Mouse (Mus musculus): ENCODE measurements at regions not wholly inside any gene's neighbourhood (a gene's known extent, or its start where the extent isn't known, plus 50 kb on each side); places are given as distances from the start of the nearest gene placed in this dataset.
A peak's percentile ranks its signal among the peaks of the same experiment; 100 is the strongest.

GRCm38 (mm10) chr14:24550763-24551471 is 64.0 kb downstream of the Rps24 start:
- DNase-seq = no peak

DNA sequence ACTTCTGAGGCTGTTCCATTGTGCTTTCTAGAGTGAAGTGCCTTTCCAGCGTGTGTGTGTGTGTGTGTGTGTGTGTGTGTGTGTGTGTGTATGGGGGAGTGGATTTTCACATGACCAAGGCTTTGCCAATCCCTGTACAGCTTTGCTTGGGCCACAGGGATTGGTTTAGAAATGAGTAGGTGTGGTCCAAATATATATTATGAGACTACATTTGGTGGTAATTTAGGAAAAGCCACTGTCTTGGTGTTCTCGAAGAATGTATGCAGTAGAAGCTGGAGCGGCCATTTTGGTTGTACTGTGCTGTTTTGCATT is 64.5 kb downstream of the Rps24 start:
- DNase-seq = no peak

DNA sequence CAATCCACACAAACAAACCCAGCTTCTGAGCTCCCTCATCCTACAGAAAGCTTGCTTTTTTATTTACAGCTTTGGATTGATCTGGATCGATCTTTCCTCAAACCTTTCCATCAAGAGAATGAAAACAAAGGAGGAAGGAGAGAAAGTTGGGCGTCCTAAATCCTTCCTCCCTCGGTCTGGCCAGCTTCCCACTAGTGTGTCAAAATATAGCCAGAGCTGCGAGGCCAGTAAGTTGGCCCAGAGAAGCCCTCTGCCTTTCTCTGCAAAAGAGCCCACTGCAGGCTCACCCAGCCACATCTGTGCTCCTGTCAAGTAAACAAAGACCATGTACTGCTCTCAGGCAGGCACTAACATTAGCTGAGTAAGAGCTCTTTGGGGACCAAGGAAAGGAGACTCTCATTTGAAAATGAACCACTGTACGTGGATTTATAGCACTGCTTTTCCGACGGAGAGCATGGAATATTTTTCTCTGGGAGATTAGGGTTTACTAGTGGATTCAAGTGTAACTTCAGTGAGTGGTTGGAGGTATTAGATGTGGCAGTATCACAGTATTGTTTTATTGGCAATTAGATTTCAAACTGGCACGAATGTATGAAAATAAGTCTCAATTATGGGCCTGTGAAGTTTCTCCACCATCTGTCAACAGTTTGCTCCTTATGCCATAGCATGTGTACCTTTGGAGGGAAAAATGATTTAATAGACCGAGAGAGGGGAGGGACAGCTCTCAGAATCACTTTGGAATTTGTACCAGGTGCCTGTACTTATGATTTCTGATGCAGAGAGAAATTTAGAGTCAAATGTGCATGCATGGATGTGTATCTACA is 78.1 kb downstream of the Rps24 start:
- no peak for DNase-seq

GRCm38 (mm10) chr14:24565718-24566322 is 78.9 kb downstream of the Rps24 start:
- peak; percentile 14 for DNase-seq

- DNase-seq = peak; percentile 6
Measured at GRCm38 (mm10) chr14:24575111-24575510, 88.2 kb downstream of the Rps24 start.

- peak; percentile 71 for DNase-seq
Measured at GRCm38 (mm10) chr14:24578535-24579111, 91.7 kb downstream of the Rps24 start.

DNA sequence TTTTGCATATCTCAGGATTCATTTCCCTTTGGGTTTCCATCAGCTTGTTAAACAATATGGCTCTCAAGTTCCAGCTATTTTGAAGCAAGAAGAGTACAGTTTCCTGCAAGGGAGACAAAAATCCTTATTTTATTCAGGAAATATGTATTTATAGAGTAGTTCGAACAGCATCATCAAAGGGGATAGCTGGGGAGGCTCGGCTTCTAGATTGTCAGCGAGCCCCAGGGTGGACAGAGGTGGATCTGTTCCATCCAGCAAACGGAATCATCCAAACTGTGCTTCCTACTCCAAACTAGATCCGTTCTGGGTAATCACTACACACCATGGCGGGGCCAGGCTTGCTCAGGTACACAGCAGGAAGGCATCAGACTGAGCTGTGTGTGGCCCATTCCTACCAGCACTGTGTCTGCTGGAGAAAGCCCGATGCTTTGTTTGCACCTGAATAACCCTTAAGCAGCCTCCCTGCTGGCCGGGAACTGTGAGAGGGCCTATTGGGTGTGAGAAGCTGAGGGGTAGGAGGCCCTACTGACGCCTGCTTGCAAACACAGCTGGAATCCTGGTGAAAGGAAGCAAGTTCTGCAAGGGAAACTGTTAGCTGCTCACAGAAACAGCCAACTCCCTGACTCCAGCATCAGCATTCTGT is 92.3 kb downstream of the Rps24 start:
- no peak for DNase-seq

DNA sequence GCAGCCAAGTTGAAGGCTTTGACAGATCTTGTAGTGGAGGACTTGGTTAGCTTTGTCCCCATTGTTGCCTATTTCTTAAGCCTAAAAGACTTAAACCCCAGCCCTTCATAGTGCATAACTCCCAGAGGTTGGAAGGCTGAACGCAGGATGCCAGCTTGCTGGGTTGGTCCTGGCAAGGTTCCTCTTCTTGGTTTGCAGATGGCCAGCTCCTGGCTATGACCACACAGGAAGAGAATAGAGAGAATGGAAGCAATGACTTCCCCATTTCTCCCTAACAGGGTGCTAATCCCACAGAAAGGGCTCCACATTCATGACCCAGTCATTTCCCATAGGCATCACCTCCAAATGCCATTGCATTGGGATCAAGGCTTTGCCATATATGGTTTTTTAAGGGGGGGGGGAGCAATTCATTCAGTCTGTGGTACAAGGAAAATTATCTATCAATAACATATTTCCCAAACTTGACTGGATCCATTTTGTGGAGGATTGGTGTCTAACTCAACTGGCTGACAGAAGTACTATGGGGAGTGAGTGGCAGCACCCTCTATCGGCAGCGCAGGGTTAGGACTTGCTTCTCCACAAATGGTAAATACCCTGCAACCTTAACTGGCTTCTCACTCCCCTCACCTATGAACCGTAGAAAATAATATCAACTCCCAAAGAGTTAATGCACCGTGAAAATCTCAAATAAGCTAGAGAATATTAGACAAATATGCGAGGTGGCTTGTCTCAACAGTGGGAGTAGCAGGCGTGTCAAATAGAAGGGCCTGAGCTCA is 99.4 kb downstream of the Rps24 start:
- no peak for DNase-seq

DNA sequence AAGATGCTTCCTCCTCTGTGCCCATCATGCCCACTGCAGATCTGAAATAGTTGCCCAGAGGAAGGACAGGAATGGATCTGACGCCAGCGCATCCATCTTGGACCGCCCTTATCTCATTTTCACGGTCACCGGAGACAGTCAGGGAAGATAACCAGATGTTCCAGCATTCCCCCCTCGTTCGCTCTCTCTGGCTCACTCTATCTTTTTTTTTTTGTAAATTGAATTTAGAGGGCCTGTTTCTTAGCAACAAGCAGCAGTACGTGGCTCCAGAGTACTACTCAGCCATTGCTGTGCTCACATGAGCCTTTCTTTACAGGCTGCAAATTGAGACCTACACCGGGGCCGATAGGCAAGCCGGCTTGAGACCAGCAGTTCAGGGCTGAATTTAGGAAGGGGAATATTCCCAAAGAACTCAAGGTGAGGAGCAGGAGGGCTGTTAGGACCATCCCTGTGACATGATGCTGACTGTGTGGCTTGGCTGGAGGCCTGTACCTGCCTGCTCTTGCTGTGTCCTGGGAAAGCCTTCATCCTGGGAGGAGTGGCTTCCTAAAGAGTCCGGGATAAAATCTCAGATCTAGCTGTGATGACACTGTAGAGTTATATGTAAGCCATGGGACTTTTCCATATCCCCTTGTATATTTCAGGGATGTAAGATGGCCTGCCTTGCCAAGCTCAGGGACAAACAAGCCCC is 100.2 kb downstream of the Rps24 start:
- DNase-seq = no peak

DNA sequence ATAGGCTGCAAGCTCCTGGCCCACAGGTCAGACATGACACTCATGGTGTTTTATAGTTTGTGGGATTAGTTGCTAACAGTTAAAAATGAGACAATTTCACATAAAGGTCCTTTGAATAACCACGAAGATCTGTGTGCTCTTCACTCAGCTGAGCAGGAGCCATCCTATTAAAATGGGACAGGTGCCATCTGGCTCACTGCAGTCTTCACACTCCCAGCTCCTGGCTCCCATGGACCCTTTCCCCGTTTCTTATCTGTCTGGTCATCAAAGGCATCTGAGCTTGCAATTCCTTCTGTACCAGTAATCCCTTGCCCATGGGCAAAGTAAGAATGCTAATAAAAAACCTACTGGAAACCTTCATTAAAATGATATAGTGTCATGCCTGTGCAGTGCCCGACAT is 101.1 kb downstream of the Rps24 start:
- no peak for DNase-seq

DNA sequence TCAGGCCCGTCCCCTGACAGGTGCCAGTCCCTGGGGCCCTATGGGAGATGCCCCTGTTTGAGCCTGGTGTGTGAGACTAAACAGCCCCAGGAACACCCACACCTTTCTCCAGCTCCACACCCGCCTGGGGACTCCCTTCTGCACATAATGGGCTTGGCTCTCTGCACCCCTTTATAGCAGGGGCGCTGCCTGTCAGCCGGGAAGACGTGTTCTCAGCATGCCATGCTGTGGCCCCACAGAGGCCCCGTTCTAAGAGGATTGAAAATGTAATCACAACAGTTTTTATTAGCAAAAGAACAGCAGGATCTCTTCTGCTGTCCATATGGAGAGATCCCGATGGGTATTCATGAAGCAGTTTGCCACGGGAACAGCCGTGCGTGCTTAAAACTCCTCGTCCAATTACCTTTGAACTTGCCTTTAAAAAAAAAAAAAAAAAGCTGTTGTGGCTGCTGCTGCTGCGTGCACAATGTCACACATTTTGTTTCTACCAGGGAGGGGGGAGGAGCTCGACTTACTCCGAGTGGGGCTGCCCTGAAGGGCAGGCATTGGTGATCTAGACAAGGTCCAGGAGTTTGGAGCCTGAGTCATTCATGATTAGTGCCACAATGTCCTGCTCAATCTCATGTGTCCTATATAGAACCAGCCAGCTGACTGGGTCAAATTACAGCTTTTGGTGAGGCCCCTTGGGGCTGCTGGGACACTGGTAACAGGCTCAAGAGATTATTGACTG is 119.7 kb downstream of the Rps24 start:
- peak; percentile 13 for DNase-seq

GRCm38 (mm10) chr14:24608356-24608755 is 121.4 kb downstream of the Rps24 start:
- DNase-seq = no peak

- DNase-seq = no peak
Measured at GRCm38 (mm10) chr14:24612254-24612995, 125.5 kb downstream of the Rps24 start.

DNA sequence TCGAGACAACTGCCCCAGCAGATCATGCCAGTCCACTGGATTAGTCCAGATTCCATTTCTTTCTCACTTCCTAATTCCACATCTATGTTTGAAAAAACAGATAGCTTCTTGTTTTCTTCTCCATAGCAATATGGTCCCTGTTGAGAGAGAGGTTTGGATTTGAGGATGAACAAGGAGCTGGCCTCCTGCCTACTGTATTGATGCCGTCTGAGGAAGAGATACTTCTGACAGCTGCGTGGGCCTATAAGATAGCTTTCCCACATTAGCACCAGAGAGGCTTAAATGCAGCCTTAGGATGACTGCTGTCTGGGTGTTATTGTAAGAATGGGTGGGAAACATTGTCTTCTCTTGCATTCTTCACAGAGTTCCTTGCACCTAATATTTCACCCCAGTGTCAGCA is 128.9 kb downstream of the Rps24 start:
- no peak for DNase-seq

GRCm38 (mm10) chr14:24616306-24617125 is 129.6 kb downstream of the Rps24 start:
- no peak for DNase-seq

DNA sequence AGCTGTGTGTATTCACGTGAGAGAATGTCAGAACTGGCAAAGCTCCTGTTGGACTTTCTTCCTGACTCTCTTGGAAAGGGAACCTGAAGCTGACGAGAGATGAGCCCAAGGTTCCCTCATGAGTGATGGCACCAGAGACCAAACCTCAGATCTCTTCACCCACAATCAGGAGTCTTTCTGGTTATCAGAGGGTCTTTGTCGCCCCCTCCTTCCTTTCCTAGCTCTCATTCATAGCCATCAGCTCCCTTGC is 130.1 kb downstream of the Rps24 start:
- no peak for DNase-seq

DNA sequence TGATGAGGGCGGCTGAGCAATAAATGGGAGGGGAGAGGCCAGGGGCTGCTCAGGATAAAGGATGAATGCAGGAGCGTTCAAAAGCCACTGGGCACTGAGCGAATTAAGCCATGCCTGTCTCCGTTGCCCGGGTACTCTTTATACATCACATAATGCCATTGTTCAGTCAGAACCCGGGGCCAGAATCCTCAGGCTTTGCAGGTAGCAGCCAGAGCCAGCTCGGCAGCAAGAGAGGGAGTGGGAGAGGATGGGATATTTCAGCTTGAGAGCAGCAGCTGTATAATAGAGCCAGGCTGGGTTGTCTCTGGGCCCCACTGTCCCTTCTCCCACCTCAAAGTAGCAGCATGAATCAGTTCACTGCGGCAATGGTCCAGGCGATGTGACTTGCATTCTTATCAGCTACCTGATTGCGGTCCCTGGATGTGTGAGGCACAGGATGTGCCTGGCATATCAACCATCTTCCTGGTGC is 130.5 kb downstream of the Rps24 start:
- no peak for DNase-seq

GRCm38 (mm10) chr14:24618226-24619038 is 131.5 kb downstream of the Rps24 start:
- no peak for DNase-seq
